Mouse (Mus musculus) liver, embryonic 14.5 days (tissue): ENCODE results near the gene Htr2b.

Source experiments
- CTCF ChIP-seq: IDR thresholded peaks from 2 replicates; pipeline ENCODE4 v1.5.1; 2016; ENCODE audit warnings: antibody characterized with exemption, low read depth, control low read depth
- EP300 ChIP-seq: IDR thresholded peaks from 2 replicates; pipeline ENCODE4 v1.6.1; 2016; ENCODE audit warnings: antibody characterized with exemption, low read depth

GRCm38 (mm10) chr1:86156595-86156994, 44.8 kb upstream of the Htr2b start:
- TF ChIP-seq CTCF (no peak), EP300 (no peak)
